Mouse (Mus musculus) lung, adult 2 months (tissue): ENCODE data around the gene Gdf1.

ENCODE experiments used
- CTCF ChIP-seq: fragments of 200-500 bp; IDR thresholded peaks from 2 replicates; pipeline ENCODE4 v1.5.1; 2011; ENCODE audit warnings: mild to moderate bottlenecking, low read length, control low read depth; ENCODE audit not compliant: insufficient read depth
- POLR2A ChIP-seq: fragments of 200-500 bp; IDR thresholded peaks from 2 replicates; pipeline ENCODE4 v1.6.1; 2011; ENCODE audit warnings: low read depth, mild to moderate bottlenecking, control low read depth, low read length, borderline replicate concordance; ENCODE audit errors: extremely low read depth

GRCm38 (mm10) chr8:70352000-70352384 is 22.4 kb downstream of the Gdf1 start:
- no peak for TF ChIP-seq POLR2A
- no peak for TF ChIP-seq CTCF
